In the genomic region with DNA sequence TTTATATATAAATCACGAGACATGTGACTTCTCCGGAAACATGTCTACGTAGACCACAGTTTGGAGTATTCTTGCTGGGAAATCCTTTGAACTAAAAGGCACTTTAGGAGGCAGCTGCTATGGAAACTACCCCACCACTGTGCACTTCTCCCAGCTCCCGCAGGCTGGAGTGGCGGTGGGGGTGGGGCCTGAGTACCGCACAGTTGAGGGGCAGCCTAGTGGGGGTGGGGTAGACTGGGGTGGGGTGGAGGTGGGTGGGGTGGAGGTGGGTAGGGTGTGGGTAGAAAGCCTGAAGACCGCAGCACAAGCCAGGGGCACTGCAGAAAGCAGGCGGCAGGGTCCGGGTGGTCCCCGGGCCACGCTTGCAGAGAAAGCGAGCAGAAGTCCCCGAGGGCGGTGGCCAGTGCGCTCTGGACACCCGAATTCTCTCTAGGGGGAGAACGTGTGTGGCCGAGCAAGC, we compare ENCODE assay signal across 8 mouse cellular contexts. TPM values are rescaled to one million over a fixed set of nuclear protein-coding genes. Genes with fewer than 3 reads are reported as not detected.
DNase-seq lines count a peak whose midpoint lies in the region; ATAC-seq and TF ChIP-seq lines count a peak whose summit lies in the region.

A gene (plus strand): TSS at position 322 of the 460 bp plus-strand sequence.

- H3K4me1 ChIP-seq in forebrain, embryonic 12.5 days: peaks cover 29% of the 10 kb centered on the region
- peaks cover 37% of the 10 kb centered on the region for H3K4me1 ChIP-seq in heart, embryonic 15.5 days (replicated peaks)
- H3K4me1 ChIP-seq in liver, embryonic 14.5 days (replicated peaks; ENCODE audit: control insufficient read depth in 2 of 2, insufficient read depth in 2 of 2, low read length in 1 of 2): peaks cover 28 to 37% of the 10 kb centered on the region in 2 experiments

- DNase-seq in kidney, adult 9 months: peak; percentile 38
- no peak for DNase-seq in kidney, postnatal 14 days
- DNase-seq in kidney, postnatal 36 days: peak; percentile 17 to 52
- no peak for DNase-seq in liver, embryonic 14.5 days (ENCODE audit: low read depth in 3 of 3, low spot score in 3 of 3)
- peak; percentile 66 for DNase-seq in retina, embryonic 14.5 days (ENCODE audit: low spot score)

- 0% methylated on average over 16 of the region's 18 CpGs for WGBS in forebrain, embryonic 12.5 days
- whole genome bisulfite sequencing in heart, embryonic 15.5 days: 0% methylated on average over 18 of the region's 18 CpGs
- 2% methylated on average over 18 of the region's 18 CpGs for WGBS in liver, embryonic 14.5 days (ENCODE audit: insufficient replicate concordance)

- peak within 1 kb of the TSS; percentile 95 for H3K27ac ChIP-seq in forebrain, embryonic 12.5 days
- H3K27ac ChIP-seq in heart, embryonic 15.5 days: peak within 1 kb of the TSS; percentile 82
- no peak within 1 kb of the TSS for H3K27ac ChIP-seq in liver, embryonic 14.5 days

- no peaks in the 10 kb centered on the region for H3K9me3 ChIP-seq in forebrain, embryonic 12.5 days
- H3K9me3 ChIP-seq in heart, embryonic 15.5 days (replicated peaks): no peaks in the 10 kb centered on the region
- no peaks in the 10 kb centered on the region for H3K9me3 ChIP-seq in liver, embryonic 14.5 days (ENCODE audit: control insufficient read depth, low read length)

- peak within 1 kb of the TSS; percentile 85 for H3K4me3 ChIP-seq in forebrain, embryonic 12.5 days (replicated peaks)
- peak within 1 kb of the TSS; percentile 69 for H3K4me3 ChIP-seq in heart, embryonic 15.5 days
- H3K4me3 ChIP-seq in liver, embryonic 14.5 days (ENCODE audit: insufficient read depth in 1 of 2, low read depth in 2 of 2, low read length in 2 of 2): peak within 1 kb of the TSS; percentile 59 to 61

- peaks cover 15% of the 10 kb centered on the region for H3K27me3 ChIP-seq in forebrain, embryonic 12.5 days
- no peaks in the 10 kb centered on the region for H3K27me3 ChIP-seq in heart, embryonic 15.5 days
- peaks cover 41% of the 10 kb centered on the region for H3K27me3 ChIP-seq in liver, embryonic 14.5 days (ENCODE audit: control insufficient read depth, insufficient read depth, low read length)

- peak; percentile 82 for ATAC-seq in forebrain, embryonic 12.5 days (ENCODE audit: low FRiP score)
- peak; percentile 47 for ATAC-seq in heart, embryonic 15.5 days (replicated peaks; ENCODE audit: insufficient number of reproducible peaks, insufficient read depth, low FRiP score, low read depth)
- ATAC-seq in liver, embryonic 14.5 days (ENCODE audit: insufficient read depth): no peak
- no peak for ATAC-seq in monocyte, adult 5-6 weeks (replicated peaks; ENCODE audit: insufficient number of reproducible peaks, low FRiP score, low TSS enrichment, poor library complexity, severe bottlenecking)

- peak within 1 kb of the TSS; percentile 93 for H3K9ac ChIP-seq in forebrain, embryonic 12.5 days
- H3K9ac ChIP-seq in heart, embryonic 15.5 days: peak within 1 kb of the TSS; percentile 74
- peak within 1 kb of the TSS; percentile 53 for H3K9ac ChIP-seq in liver, embryonic 14.5 days (replicated peaks)

- TF ChIP-seq EP300 in liver, embryonic 14.5 days (IDR thresholded peaks at IDR 0.05; ENCODE audit: low read depth): no peak

- no peak for TF ChIP-seq CTCF in liver, embryonic 14.5 days (IDR thresholded peaks at IDR 0.05; ENCODE audit: low read depth)

- no peaks in the 10 kb centered on the region for H3K36me3 ChIP-seq in forebrain, embryonic 12.5 days (replicated peaks)
- H3K36me3 ChIP-seq in heart, embryonic 15.5 days: no peaks in the 10 kb centered on the region
- no peaks in the 10 kb centered on the region for H3K36me3 ChIP-seq in liver, embryonic 14.5 days (replicated peaks; ENCODE audit: control insufficient read depth, insufficient read depth, low read depth)

- H3K4me2 ChIP-seq in forebrain, embryonic 12.5 days: peak within 1 kb of the TSS; percentile 92
- peak within 1 kb of the TSS; percentile 94 for H3K4me2 ChIP-seq in heart, embryonic 15.5 days
- peak within 1 kb of the TSS; percentile 78 for H3K4me2 ChIP-seq in liver, embryonic 14.5 days (ENCODE audit: low read depth)

RNA-seq across cellular contexts. Expression of the gene that starts here (rescaled TPM):
- 31.2 and 31.8 TPM in 2 replicates for polyA plus RNA-seq in forebrain, embryonic 12.5 days (2016; fragmentation: Nextera tagmentation; extraction: Ambion mirVana)
- polyA plus RNA-seq in heart, embryonic 15.5 days (2015; fragmentation: Nextera tagmentation; extraction: Ambion mirVana): 42.1 and 52.3 TPM in 2 replicates
- polyA plus RNA-seq in liver, embryonic 14.5 days (2012; rRNA removed): 1.4 and 2.4 TPM in 2 replicates
- 2.6 and 4.1 TPM in 2 replicates for polyA plus RNA-seq in liver, embryonic 14.5 days (2014; fragmentation: Nextera tagmentation; extraction: Ambion mirVana)
- total RNA-seq in monocyte, adult 5-6 weeks (2017): 0.19 to 0.64 TPM (median 0.29 TPM) in 3 replicates

Comparison
In these comparisons a context has a peak if more than half of its experiments do, and no peak if none do; other contexts are left out.
1. DNase-seq: peak in kidney, adult 9 months (single experiment), kidney, postnatal 36 days (2 of 2) and retina, embryonic 14.5 days (single experiment); none in kidney, postnatal 14 days (single experiment) and liver, embryonic 14.5 days (0 of 3).
2. ATAC-seq: peak in forebrain, embryonic 12.5 days (single experiment) and heart, embryonic 15.5 days (single experiment); none in liver, embryonic 14.5 days (single experiment) and monocyte, adult 5-6 weeks (single experiment).
3. Peak in every context shown above with its lines, with median percentiles within 50 percentile points of each other: H3K4me2 ChIP-seq, H3K4me3 ChIP-seq and H3K9ac ChIP-seq.